Mouse (Mus musculus): ENCODE results near the gene Gsc.

GRCm38 (mm10) chr12:104448099-104448498 is 25.0 kb downstream of the Gsc start:
- no peak for TF ChIP-seq CTCF (IDR thresholded peaks at IDR 0.05; ENCODE audit: low read depth, low read length)
- TF ChIP-seq TAL1 (conservative IDR thresholded peaks at IDR 0.05; ENCODE audit: low read depth, low read length) = no peak

All from G1E (cell line).